Mouse (Mus musculus) adrenal gland, adult (tissue): ENCODE data around the gene Dguok.

Source experiments
- DNase-seq, 2 experiments: peaks; one replicate each; pipeline ENCODE4 v3.0.0; 2022 to 2023; ENCODE audit warnings: low spot score in 1 of 2; ENCODE audit not compliant: inconsistent age in 2 of 2

Gene Dguok

DNA sequence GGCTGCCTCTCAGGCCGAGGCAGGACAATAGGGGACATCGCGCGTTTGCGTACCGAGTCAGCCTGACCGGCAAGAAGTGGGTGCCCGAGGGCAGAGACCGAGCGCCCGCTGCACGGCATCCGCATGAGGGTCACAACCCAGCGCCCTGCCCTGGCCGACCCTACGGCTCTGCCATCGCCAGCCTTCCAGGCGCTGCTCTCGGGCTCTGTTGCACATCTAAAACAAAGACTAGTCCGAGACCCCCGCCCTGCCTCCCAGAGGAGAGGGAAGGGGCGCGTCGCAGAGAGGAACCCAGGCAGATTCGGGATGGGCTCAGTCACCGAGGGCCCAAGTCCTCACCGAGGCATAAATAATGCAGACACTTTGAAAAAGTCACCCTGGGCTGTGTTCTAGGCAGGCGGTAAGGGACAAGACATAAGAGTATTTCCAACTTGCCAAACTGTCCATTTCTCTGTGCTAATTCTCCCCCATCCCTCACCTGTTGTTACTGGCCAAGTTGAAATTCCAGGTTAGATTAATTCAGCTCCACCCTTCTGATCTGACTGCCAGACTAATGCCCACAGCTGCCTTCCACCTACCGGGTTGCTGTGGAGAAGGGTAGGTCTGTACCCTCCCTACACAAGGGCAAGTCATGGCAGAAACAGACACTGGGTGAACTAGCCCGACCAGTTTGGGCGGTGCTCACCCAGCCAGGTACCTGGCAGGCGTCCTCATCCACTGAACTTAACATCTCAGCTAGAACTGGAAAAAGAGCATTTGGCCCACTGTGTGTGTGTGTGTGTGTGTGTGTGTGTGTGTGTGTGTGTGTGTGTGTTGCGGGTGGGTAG, 49.6 kb downstream of the Dguok start:
- DNase-seq = no peak

DNA sequence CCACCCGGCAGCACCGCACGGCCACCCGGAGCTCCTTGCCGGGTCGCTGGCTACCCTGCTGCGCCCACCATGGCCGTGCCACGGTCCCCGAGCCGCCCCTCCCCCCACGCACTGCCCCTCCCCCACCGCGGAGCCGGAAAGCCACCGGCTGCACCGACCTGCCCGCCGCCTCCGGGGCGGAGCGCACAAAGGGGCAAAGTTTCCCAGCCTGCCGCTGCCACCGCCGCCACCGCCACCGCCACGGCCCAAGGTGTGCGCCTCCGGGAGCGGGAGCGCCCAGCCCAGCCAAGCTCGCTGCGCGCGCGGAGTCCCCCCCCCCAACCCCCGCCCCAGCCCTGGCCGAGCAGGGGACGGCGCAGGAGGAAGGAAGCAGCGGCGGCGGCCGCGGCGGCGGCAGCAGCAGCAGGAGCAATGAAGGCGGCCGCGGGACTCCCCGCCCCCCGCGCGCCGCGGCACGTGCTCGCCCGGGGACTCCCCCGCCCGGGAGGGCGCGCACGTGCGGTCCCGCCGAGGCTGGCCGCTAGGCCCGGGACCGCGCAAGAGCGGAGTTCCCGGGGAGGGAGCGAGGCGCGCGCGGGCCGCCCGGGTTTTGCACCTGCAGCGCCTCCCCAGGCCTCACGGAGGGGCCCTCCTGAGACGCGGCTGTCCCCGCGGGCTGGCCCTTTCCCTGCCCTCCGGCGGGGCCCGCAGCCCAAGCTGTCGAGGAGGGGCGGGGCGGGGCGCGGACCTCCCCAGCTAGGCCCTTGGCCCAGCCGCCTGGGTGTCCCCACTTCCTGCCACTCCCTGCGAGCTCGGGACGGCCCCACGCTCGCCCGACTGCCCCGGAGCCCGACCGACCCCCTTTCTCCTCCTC, 50.4 kb downstream of the Dguok start:
- peak; percentile 84 to 95 for DNase-seq

DNA sequence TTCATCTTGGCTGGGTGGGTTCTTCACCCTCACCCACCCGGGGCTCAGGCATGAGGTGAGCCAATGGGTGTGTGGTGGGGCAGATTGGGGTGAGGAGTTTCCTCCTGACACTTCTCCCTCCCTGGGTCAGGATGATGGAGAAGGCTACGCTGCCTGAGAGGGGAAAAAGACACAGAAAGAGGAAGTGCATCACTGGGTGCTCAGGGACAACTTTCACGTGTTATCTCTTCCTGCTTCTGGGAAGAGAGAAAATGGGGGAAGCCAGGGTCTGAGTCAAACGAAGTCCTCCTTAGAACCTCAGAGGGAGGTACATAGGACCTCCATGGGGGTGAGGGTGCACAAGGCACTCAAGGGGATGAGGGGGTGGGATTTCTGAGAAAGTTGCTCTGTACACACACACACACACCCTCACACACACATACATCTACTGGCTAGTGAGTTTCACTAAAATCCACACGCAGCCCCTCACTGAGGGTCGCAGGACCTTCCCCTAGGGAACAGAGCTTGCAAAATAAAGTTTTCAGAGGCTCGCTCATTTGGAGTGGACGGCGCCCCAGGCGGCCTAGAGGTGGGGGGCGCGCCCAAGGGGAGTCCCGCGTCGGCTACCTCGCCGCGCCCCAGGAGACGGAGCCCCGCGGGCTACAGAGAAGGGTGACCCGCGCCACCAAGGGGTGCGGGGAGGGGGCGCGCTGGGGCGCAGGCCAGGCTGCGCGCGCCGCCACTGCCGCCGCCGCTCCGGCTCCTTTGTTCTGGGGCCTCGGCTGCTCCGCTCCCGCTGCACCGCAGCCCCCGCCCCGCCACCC, 51.2 kb downstream of the Dguok start:
- peak; percentile 50 to 77 for DNase-seq

DNA sequence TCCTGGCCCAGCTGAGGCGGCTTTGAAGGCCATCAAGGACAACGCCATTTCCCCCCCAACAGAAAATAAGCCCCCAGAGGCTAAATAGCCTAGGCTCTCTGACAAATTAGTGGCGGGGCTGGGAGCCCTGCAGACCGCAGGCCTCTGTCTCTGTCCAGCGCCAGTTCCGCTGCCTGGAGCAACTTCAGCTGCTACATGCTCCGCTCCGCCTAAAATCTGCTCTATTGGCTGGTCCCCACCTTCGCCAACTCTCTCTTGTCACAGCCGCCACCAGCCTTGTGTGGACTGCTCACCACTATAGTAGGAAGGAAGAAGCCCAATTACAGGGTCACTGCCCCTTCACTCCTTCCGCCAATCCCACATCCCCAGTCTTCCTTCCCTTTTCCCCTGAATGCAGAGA, 53.1 kb downstream of the Dguok start:
- DNase-seq = peak in 1 of 2 experiments; percentile 50

DNA sequence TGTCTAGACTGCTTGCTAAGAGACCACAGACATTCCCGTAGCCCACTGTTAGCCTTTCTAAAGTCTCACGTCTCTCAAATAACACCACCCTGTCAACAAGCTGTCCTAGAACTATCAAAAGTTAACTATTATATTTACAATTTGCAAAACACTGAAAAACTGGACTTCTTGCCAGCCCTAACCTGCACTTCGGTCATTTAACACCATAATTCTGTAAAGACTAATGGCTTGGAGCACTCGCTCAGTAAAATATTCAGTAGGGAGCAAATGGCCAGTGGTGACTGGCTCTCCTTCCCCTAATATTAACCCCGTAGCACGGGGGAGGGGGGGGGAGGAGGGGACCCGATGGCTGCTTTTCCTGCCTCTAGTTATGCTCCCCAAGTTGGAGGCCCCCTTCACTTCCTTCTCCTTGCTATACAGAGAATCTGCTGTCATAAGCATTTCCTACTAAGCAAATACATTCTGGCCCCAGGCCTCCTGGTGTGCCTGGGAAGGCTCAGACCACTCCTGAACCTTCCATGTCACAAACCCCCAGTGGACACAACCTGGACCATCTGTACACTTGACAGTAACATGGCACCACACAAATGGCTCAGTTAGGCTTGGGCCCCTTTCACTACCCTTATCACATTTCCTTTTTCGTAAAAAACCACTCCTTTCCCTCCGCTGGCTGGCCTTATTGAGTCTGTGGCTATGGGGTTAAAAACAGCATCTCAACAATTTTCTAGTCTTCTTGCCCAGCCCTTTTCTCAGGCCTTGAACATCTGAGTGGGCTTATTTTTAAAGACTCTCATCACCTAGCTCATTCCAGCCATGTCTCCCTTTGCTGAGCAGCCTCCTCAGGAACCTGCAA, 56.1 kb downstream of the Dguok start:
- DNase-seq = no peak

DNA sequence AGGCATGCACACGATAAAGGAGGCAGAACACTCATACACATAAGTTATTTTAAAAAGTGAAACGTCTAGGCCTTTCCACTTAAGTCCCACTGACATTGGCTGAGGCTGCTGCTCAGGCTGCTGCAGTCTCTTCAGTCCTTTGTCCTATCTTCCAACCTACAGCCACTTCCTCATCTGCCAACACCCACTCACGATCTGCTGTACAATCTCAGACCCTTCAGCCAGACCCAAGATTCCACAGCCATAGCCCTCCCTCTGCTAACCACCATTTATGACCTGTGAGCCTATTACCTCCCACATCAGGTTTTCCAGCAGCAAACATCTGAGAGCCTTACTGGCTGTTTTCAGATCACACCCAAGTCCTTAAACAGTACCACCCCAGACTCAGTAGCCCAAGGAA, 57.3 kb downstream of the Dguok start:
- DNase-seq = no peak

DNA sequence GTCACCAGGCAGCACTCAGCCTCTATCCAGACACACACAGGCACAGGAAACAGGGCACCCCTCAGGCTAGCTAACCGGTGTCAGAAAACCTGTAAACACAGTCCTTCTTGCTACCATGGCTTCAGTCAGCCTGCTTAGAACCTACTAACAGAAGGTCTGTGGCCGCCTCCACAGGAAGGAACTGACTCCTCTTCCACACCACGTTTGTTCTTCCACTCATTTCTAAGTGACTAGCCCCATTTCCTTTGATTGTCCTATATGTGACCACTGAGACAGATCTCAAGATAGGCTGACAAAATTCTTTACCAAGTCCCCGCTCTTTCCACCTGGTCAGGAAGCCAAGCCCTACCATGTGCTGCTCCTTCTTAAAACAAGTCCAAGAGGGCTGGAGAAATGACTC, 57.9 kb downstream of the Dguok start:
- peak in 1 of 2 experiments; percentile 28 for DNase-seq

DNA sequence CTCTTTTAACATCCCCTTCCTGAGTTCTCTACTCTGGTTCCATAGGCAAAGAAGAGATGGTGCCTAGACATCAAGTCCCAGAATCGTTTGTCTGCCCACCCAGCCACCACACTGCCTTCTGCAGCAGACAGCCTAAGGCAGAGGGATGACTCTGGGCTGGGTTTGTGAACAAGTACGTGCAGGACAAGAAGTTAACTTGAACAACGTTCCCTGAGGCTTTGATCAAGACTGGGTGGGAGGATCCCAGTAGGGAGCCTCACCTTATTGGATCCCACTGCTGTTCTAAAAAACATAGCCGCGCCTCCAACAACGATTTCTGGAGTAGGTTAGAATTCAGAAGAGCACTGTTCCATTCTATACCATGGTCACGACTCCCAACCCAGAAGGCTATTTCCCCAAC, 59.7 kb downstream of the Dguok start:
- DNase-seq = no peak

DNA sequence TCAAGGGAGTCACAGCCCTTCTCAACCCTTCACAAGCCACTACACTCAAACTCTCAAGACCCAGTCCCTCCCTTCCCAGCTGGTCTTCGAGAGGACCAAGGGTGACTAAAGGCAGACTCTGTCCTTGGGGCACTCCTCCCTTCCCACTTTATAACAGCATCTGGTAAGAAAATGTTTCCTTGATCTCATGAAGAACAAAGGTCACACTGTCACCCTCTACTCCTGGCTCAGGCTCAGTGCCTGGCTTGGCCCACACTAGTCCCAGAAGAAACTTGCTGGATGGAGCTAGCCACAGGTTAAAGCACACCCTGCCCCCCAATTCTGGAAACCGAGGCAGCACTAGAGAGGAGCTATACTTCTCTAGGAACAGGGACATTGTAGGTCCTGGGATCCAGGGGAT, 61.0 kb downstream of the Dguok start:
- peak in 1 of 2 experiments; percentile 47 for DNase-seq

DNA sequence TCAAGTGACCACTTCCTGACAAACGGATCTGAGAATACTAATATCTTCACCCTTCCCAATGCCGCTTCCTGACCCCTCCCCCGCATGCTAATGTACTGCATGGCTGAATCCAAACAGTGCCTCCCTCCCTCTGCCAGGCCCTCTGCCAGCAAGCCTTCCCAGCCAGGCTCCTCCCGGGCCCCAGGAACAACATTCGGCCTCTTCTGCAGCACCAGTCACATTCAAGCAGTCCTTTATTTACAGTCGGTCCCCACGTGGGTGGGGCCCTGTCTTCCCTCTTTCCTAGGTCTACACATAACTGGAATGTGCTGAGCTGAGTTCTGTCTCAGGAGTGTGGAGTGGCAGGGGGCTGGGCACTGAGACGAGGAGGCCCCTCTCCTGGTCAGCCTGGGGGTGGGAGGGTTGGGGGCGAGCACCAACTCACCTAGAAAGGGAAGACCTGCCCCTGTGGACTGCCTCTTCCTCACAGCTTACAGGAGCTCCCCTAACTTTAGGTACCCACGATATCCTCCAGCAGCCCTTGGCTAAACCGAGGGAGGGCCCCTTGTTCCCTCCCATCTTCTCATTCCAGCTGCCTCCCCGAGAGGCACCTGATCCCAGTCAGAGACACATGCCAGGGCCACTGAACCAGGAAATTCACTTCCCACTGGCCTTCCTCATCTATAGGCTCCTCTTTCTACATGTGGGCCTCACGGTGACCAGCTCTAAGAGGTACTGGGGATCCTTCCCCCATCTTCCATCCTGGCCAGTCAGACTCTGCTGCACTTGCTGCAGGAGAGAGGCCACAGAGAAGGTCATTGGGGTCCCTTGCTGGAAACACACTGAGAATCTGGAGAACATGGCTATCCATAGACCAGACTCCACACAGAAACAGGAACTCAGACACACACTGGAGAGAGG, 63.1 kb downstream of the Dguok start:
- peak; percentile 82 to 88 for DNase-seq

DNA sequence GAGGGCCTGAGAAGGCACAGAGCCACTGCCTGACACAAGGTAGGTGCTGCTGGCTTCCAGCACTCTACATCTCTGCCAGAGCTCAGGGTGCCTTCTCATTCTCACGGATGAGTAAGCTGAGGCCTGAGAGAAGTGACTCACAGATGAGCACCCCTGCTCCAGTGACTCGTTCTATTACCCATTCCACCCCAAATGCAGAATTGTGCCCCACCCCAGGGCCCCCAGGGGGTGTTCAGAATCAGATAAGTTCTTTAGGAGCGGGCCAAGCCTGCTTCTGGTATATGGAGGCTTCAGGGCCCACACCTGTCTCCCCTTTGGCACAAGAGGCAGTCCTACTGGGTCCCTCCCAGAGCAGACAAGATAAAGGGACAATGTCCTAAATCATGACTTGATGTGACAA, 64.1 kb downstream of the Dguok start:
- peak; percentile 71 to 85 for DNase-seq

DNA sequence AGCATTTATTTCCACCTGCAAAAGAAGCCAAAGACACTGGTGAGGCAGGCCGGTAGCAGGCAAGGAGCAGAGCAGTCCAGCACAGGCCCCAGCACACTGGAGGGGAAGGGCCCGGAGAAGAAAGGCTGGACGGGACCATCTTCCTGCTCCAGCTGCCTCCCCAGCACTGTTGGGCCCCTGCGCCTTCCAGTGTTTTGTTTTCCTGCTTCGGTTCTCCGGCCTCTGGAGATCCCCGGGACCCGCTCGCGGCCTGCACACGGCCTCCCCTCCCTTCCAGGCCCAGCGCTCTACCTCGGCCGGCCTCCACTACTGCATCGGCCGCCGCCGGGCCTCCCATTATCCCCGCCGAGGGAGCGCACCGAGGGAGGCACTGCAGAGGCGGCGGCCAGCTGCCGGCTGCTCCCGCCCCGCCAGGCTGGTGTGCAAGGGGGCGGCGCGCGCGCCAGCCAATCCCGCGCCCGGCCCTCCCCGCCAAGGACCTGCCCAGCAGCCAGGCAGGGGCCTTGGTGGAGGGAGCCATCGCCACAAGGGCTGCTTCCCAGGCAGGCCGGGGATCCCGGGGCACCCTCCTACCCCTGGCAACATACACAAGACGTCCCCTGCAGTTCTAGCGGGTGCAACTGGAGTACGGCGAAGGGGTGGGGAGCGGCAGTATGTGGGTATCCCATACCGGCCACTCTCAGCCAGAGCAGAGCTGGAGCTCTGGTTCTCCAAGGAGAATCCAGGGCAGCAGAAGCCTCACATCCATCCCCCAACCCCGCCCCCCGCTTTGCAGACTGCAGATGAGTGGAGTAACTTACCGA, 65.3 kb downstream of the Dguok start:
- DNase-seq = peak; percentile 96 to 97

DNA sequence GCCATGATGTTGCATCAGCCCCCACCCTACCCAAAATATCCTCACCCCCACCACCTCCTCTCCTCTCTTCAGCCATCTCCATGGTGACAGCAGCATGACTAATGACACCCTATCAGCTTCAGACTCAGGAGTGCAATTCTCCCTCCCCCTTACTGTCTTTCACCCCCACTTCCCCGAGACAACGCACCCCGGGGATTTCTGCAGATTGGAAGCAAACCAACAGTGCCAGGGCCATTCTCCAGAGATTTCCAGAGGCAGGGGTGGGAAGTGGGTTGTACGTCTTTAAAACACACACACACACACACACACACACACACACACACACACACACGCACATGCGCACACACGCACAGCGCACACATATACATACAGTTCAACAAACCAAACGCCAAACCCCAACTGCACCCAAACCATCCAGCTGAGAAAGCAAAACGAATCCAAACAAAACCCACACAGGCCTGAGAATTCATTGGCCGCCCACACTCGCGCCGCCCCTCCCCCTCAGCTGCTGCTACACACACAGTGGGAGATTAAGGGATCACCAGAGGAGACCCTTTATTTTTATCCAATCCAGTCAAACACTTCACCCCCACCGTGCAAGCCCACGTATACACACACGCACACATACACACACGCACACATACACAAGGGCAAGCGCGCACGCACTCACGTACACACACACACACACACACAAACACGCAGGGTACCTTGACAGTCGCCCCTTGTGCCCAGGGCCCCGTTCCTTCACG, 66.1 kb downstream of the Dguok start:
- peak; percentile 70 to 85 for DNase-seq

DNA sequence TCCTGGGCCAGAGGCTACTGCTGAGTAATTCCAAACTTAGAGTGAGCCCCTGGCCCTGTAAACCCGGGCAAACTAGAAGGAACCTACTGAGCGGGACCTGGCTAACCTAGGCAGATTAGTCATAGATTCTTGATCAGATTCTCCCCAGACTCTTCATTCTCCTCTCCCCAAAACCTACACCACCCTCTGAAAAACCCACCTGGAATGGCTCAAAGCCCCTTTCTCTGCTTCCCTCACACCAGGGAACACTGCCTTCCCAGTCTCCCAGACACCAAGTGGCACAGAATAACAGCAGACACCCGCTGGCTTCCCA, 66.6 kb downstream of the Dguok start:
- DNase-seq = peak in 1 of 2 experiments; percentile 64

DNA sequence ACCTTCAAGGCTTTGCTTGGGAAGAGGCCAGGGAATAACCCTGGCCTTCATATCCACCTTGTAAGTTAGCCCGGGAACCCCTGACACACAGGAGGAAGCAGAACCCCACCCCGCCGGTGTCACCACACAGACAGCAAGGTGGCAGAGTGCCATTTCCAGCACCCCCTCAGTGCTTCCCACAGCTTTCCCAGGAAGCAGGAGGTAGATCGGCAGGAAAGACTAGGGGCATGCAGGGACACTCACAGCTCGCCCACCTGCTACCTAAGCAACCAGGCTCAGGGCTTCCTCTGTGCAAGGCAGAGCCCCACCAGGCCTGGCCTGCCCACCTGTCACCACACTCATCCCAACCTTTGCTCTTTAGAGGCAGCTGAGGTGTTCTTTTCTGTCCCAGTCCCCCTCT, 67.0 kb downstream of the Dguok start:
- DNase-seq = peak; percentile 44 to 68

DNA sequence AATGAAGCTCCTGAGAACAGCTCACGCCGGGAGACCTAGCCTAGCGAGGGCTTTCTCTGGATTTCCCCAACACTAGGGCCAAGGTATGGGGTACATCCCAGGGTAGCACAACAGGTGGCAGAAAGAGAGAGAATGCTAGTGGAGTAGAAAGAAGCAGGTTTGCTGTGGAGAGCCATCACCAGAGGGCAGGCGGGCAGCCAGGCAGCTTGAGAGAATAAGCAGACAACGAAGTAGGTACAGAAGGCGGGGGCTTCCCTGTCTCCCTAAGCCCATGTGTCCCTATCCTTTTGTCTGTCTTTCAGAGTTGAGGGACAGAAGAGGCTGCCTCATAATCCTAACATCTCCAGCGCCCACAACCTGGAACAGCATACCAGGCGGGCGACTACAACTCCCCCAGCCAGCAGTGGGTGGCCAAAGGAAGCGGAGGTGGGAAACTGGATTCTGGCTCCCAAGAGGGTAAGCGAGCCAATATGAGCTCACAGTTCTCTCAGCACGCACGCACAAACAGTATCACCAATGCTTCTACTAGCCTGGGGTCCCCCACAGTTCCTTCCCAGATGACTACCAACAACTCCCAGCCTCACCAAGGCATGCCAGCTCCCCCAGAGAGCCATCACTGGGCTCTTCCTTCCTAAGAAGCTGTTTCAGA, 67.5 kb downstream of the Dguok start:
- DNase-seq = no peak

DNA sequence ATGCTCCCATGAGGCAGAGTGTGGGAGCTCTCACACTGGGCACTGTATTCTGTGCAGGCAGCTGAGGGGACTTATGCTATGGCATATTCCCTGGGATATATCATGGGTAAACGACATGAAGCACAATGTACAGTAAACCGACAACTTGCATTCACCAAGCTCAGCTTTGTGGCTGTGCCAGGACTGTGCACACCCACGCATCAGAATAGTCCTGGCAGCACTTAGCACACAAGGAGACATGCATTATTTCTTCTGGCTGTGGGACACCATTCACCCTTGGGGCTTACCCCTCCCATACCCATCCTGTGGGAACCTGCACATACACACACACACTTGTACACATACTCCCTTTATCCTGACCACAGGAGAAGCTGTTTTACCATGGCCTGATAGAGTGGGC, 68.2 kb downstream of the Dguok start:
- DNase-seq = no peak

DNA sequence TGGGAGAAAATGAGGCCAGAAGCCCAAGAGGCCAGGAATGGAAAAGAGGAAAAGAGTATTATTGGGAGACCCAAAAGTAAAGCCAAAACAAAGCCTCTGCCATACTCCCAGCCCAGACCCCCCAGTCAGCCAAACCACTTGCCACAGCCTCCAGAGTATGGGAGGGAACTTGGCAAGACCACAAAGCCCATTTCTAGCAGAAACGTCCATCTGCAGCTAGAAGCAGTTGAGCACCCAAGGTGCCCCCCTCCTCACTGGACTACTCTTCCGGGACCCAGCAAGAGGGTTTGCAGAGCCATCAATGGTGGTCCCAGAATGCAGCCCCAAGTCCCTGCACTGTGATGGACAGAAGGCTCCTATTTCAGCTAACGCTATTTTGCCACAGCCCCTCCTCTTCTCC, 69.0 kb downstream of the Dguok start:
- DNase-seq = no peak
